Mouse (Mus musculus): ENCODE data around the gene Isl1. TPM values are rescaled to one million over a fixed set of nuclear protein-coding genes. Genes with fewer than 3 reads are reported as not detected.

The Isl1 gene
- polyA plus RNA-seq, 1 experiment: 0.27 TPM

DNA sequence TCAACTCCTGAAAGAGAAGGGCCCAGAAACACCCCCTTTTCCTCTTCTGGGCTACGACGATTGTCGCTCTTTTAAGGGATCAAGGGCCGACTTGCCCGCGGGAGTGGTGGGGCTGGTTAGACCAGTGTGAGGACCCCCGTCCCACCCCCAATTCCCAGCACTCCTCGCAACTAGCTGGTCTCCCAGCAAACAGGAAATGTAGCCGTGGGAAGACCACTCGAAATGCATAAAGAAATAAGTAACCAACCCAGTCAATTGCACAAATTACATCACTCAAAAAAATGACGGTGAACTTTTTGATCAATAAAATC is 15.4 kb downstream of the Isl1 start:
- no peak for TF ChIP-seq POLR2A (IDR thresholded peaks at IDR 0.05; ENCODE audit: control insufficient read depth, low read depth, low read length)
- TF ChIP-seq CTCF (IDR thresholded peaks at IDR 0.05; ENCODE audit: control insufficient read depth, insufficient read depth, insufficient replicate concordance, low read depth, low read length): no peak
- Histone ChIP-seq H3K27me3 (ENCODE audit: control insufficient read depth, insufficient read depth, low read length) (no peaks in the 10 kb centered on the region; the same call in 1 of the 2 replicates), H3K4me1 (ENCODE audit: control insufficient read depth, insufficient read depth, low read length) (peaks cover 4% of the 10 kb centered on the region), H3K4me3 (ENCODE audit: control insufficient read depth, low read depth, low read length) (no peak overlapping the region), H3K27ac (ENCODE audit: control insufficient read depth, insufficient read depth, low read depth, low read length) (no peak overlapping the region), H3K36me3 (ENCODE audit: control insufficient read depth, insufficient read depth, low read length) (no peaks in the 10 kb centered on the region)

DNA sequence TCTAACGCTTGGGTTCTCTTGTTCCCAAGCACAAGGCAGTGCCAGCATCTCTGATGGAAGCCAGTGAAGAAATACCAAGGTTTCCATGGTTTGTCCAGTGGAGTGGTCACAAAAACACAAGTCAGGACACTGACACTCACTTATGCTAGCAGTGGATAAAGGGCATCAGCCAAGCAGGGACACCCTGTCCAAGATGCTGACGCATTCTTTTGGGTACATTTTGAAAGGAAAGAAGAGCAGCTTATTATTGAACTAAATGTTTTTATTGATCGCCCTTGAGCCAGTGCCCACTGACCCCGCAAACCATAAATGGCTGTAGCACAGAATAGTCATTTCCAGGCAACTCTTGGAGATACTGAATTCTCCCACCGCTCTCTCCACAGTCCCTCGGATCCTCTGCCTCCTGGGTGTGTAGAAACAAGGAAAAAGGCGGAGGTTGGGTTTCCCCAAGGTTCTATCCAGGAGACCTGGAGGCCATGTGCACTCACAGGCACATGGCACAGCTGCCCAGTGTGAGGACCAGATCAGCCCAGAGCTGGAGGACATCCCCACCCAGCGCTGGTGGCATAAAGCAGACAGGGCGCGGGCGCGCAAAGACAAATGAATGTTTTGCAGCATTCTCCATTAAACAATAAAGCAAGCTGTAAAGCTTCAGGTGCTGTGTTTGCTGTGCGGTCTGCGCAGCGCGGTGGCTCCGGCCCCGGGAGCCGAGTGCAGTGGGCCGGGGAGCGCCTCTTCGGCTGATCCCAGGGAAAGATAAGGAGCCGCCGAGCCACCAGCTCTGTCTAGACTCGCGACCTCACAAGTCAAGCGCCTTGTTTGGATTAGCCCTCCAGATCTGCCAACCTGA is 16.0 kb downstream of the Isl1 start:
- TF ChIP-seq POLR2A (IDR thresholded peaks at IDR 0.05; ENCODE audit: control insufficient read depth, low read depth, low read length) (no peak), CTCF (IDR thresholded peaks at IDR 0.05; ENCODE audit: control insufficient read depth, insufficient read depth, insufficient replicate concordance, low read depth, low read length) (no peak)
- Histone ChIP-seq H3K27me3 (ENCODE audit: control insufficient read depth, insufficient read depth, low read length) (no peaks in the 10 kb centered on the region; the same call in 1 of the 2 replicates), H3K27ac (ENCODE audit: control insufficient read depth, insufficient read depth, low read depth, low read length) (no peak overlapping the region), H3K4me1 (ENCODE audit: control insufficient read depth, insufficient read depth, low read length) (peaks cover 4% of the 10 kb centered on the region), H3K4me3 (ENCODE audit: control insufficient read depth, low read depth, low read length) (no peak overlapping the region), H3K36me3 (ENCODE audit: control insufficient read depth, insufficient read depth, low read length) (no peaks in the 10 kb centered on the region)

DNA sequence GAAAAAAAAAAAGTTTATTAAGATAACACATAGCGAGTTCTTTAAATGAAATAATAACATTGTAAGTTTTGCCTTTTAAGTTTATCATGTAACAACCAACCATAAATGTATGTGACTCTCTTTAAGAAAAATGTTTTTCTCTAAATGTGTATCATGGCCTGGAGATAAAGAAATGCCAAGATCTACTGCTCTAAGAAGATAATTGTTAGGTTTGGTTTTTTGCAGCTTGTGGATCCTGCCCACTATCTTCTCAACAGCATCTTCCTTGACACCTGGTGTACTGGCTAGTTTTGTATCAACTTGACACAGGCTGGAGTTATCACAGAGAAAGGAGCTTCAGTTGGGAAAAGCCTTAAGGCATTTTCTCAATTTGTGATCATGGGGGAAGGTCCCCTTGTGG is 19.8 kb downstream of the Isl1 start:
- peaks cover 4% of the 10 kb centered on the region; the same call in 1 of the 2 replicates for H3K4me1 ChIP-seq (ENCODE audit: control insufficient read depth, insufficient read depth, low read length)
- H3K4me3 ChIP-seq (ENCODE audit: control insufficient read depth, low read depth, low read length): no peak overlapping the region
- TF ChIP-seq CTCF (IDR thresholded peaks at IDR 0.05; ENCODE audit: control insufficient read depth, insufficient read depth, insufficient replicate concordance, low read depth, low read length) (no peak), POLR2A (IDR thresholded peaks at IDR 0.05; ENCODE audit: control insufficient read depth, low read depth, low read length) (no peak)
- H3K36me3 ChIP-seq (ENCODE audit: control insufficient read depth, insufficient read depth, low read length): no peaks in the 10 kb centered on the region
- H3K27me3 ChIP-seq (ENCODE audit: control insufficient read depth, insufficient read depth, low read length): no peaks in the 10 kb centered on the region; the same call in 1 of the 2 replicates
- no peak overlapping the region for H3K27ac ChIP-seq (ENCODE audit: control insufficient read depth, insufficient read depth, low read depth, low read length)

DNA sequence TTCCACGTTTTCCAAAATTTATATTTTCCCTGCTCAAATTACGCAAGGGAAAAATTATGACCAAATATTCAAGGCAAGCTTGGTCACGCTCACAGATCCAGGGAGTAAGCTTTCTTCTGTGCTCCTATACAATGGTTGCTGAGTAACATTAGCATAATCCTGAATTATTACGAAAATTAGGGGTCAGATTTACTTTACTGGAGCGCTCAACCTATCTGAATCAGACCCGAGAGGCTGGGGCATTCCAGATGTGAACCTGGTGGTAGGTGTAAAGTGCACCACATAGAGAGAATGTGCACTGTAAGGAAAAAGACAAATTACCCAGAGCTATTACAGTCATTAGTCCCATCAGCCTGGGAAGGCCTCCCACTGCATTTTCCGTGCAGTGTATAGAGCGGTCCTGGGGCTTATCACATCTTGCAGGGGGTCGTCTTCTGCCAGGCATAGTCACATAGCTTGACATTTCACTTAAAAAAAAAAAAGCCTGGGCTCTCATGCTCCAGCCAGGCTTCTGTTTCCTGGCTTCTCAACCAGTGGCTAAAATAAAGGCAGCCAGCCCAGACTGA is 30.2 kb downstream of the Isl1 start:
- H3K36me3 ChIP-seq (ENCODE audit: control insufficient read depth, insufficient read depth, low read length): no peaks in the 10 kb centered on the region
- TF ChIP-seq POLR2A (IDR thresholded peaks at IDR 0.05; ENCODE audit: control insufficient read depth, low read depth, low read length) (no peak), CTCF (IDR thresholded peaks at IDR 0.05; ENCODE audit: control insufficient read depth, insufficient read depth, insufficient replicate concordance, low read depth, low read length) (no peak)
- no peaks in the 10 kb centered on the region for H3K27me3 ChIP-seq (ENCODE audit: control insufficient read depth, insufficient read depth, low read length)
- H3K27ac ChIP-seq (ENCODE audit: control insufficient read depth, insufficient read depth, low read depth, low read length): no peak overlapping the region
- H3K4me3 ChIP-seq (ENCODE audit: control insufficient read depth, low read depth, low read length): no peak overlapping the region
- H3K4me1 ChIP-seq (ENCODE audit: control insufficient read depth, insufficient read depth, low read length): no peaks in the 10 kb centered on the region
